Mouse (Mus musculus) urinary bladder, postnatal 25 days (tissue): ENCODE data around the gene Ppp1r9b.
"Not testable (repeated sequence)": the region's sequence is repeated elsewhere in the genome, so short reads cannot be mapped to it uniquely, and the experiment has no call there.

Experiments
- DNase-seq: peaks from one replicate; pipeline ENCODE4 v3.0.0; 2022; ENCODE audit warnings: low spot score

Gene Ppp1r9b

GRCm38 (mm10) chr11:94990749-94991577 lies at the start of gene Ppp1r9b:
Gene Ppp1r9b (plus strand): TSS chr11:94991035.
- DNase-seq: peak; percentile 87

DNA sequence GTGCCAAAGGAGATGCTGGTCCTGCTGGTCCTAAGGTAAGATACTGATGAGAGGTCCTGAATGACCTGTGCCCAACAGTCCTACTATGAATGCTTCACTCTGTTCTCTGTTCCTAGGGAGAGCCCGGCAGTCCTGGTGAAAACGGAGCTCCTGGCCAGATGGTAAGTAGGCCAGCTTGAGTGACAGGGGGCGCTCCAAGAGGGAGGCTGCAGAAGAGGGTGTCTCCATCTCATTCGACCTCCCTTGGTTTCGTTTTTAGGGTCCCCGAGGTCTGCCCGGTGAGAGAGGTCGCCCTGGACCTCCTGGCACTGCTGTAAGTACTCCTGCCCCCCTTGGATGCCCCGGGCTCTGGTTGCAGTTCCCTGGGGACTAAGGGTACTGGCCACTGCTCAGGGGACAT lies 49.7 kb upstream of the Ppp1r9b start:
- no peak for DNase-seq

DNA sequence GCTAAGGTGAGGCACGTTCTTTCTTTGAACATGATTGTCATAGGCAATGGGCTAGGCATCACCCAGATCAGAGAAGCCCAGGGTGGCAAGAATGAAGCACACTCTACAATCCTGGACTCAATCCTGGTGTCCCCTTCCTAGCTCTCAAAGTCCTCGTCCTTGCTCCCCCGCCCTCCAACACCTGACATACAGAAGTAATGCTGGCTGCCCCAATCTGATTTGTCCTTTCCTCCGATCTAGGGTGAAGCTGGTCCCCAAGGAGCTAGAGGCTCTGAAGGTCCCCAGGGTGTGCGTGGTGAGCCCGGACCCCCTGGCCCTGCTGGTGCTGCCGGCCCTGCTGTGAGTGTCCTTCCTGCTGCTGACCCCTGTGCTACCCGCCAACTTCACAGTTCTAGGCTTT lies 49.1 kb upstream of the Ppp1r9b start:
- DNase-seq: no peak

DNA sequence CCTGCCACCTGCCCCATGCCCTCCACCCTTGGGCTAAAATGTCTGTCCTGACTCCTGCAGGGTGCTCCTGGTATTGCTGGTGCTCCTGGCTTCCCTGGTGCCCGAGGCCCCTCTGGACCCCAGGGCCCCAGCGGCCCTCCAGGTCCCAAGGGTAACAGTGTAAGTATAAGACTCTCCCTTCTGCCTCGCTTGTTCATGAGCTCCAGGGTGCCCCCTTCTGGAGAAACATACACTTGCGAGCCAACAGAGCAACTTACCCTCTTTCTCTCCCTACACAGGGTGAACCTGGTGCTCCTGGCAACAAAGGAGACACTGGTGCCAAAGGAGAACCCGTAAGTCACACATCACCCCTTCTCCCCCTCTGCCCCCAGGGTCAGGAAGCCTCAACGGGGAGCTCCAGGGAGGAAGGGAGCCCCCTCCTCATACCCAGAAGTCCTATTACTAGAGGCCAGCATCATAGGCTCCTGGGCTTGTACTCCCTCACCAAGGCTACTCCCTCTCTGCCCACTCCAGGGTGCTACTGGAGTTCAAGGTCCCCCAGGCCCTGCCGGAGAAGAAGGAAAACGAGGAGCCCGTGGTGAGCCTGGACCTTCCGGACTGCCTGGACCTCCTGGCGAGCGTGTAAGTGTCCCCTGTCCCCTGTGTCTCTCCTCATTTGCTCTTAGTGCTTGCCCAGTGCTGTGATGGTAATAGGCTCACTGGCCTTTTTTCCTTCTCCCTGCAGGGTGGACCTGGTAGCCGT lies 48.4 kb upstream of the Ppp1r9b start:
- DNase-seq: no peak

GRCm38 (mm10) chr11:94943054-94943453 lies 47.8 kb upstream of the Ppp1r9b start:
- DNase-seq: no peak

GRCm38 (mm10) chr11:94944295-94944694 lies 46.5 kb upstream of the Ppp1r9b start:
- no peak for DNase-seq

GRCm38 (mm10) chr11:94945236-94945635 lies 45.6 kb upstream of the Ppp1r9b start:
- DNase-seq: no peak

- DNase-seq: no peak
Measured at GRCm38 (mm10) chr11:94952169-94952568, 38.7 kb upstream of the Ppp1r9b start.

DNA sequence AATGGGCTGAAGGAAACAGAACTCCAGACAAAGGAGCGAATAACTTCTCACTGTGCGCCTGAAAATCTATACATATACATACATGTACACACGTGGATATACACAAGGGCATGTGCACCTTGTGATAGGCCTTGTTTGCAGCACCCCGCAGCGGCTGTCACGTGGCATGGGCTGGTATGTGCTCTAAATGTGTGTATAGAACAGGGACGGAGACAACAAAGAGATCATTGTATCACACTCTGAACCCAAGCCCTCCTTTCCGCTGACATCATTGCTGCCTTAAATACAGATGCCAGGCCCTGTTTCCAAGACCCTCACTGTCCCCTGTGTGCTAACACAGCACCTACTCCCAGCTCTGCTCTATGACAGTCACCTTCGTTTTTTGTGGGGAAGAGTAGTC lies 35.7 kb upstream of the Ppp1r9b start:
- DNase-seq: no peak

- DNase-seq: no peak
Measured at GRCm38 (mm10) chr11:94957693-94958064, 33.2 kb upstream of the Ppp1r9b start.

GRCm38 (mm10) chr11:94958065-94958858 lies 32.6 kb upstream of the Ppp1r9b start:
- peak; percentile 54 for DNase-seq

DNA sequence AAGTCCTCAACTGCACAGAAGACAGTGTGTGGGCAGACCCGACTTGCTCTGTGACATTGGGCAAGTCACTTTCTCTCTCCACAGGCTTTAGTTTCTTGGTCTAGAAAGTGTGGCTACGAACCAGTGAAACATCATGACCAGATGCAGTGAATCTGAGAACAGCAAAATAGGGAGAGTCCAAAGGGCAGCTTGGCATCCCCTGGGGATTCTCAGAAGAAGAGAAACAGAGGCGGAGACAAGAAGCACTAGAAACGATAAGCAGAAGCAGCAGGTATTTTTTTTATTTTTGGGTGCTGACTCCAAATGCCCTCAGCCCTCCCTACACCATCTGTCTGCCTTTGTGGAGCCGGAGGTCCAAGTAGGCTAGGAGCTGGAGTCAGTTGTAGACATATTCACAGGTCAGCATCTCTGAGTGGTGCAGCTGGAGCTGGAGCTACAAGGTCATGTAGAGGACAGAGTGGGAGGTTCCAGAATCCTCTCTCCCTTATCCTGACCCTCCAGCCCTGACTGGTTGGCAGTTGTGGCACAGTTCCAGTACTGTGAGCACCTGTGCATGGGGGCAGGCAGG lies 28.2 kb upstream of the Ppp1r9b start:
- no peak for DNase-seq

DNA sequence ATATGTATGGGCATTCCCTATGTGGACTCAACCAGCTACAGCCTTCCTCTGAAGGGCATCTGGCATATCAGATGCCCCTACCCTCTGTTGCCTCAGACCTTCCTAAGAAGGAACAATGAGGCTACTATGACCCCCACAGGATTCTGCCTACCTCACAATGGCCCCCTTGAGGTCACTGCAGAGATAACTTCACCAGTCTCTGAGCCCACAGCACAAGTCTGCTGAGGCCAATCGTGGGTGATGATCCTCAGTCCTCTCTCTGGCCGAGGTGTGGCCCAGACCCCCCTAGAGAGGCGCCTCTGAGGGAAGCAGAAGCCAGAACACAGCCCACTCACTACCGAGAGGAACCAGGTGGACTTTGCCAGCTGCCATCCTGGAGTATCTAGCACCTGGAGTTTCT lies 23.4 kb upstream of the Ppp1r9b start, which contains the start of gene Hils1:
Gene Hils1, plus strand, starts transcription at position 175 of the 400 bp plus-strand sequence.
- no peak for DNase-seq

- no peak for DNase-seq
Measured at GRCm38 (mm10) chr11:94968187-94968586, 22.6 kb upstream of the Ppp1r9b start.

DNA sequence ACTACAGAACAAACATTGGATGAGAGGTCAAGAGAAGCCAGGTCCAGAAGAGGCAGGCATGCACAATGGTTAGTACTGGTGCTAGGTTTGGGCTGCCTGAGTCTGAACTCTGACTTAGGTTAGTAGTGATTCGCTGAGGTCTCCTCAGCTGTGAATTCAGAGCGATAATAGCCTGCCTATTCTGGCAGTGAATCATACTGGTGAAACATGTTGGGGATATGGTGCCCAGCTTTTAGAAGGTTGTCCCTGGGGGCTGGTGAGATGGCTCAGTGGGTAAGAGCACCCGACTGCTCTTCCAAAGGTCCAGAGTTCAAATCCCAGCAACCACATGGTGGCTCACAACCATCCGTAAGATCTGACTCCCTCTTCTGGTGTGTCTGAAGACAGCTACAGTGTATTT lies 21.1 kb upstream of the Ppp1r9b start:
- DNase-seq: not testable (repeated sequence)

GRCm38 (mm10) chr11:94970210-94970943 lies 20.5 kb upstream of the Ppp1r9b start:
- DNase-seq: peak; percentile 66

- DNase-seq: no peak
Measured at GRCm38 (mm10) chr11:94971895-94972615, 18.8 kb upstream of the Ppp1r9b start.

GRCm38 (mm10) chr11:94972887-94973286 lies 17.9 kb upstream of the Ppp1r9b start:
- no peak for DNase-seq

GRCm38 (mm10) chr11:94973313-94973712 lies 17.5 kb upstream of the Ppp1r9b start:
- no peak for DNase-seq

DNA sequence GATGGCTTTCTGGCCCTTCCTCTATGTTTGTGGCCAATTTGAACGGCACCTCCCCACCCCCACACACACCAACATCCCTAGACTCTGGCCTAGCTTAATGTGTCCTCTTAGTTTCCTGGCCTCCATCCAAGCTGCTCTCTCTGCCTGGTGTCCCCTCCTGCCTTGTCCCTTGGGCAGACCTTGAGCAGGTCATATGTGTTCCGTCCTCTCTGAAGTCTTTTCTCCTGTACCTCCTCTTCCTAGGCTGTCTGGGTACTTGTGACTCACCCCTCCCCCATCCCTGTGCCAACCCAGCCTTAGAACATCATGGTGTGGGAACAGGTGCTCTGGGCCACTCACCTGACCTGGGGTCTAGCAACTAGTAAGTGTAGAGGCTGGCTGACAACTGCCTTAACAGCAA lies 15.9 kb upstream of the Ppp1r9b start:
- no peak for DNase-seq

GRCm38 (mm10) chr11:94976199-94976598 lies 14.6 kb upstream of the Ppp1r9b start, which contains the start of gene Sgca:
Gene Sgca (minus strand): TSS chr11:94976327.
- no peak for DNase-seq
